Mouse (Mus musculus) MN1 (cell line): ENCODE measurements around the gene 1700007K13Rik.
A peak's percentile ranks its signal among the peaks of the same experiment; 100 is the strongest.

ENCODE experiments used
- DNase-seq: peaks from one replicate; pipeline ENCODE4 v3.0.0-alpha.2; 2016; ENCODE audit warnings: low spot score

1700007K13Rik gene

GRCm38 (mm10) chr2:28414757-28415137 is 51.4 kb downstream of the 1700007K13Rik start:
- DNase-seq = no peak

GRCm38 (mm10) chr2:28414116-28414756 is 51.9 kb downstream of the 1700007K13Rik start:
- no peak for DNase-seq

- DNase-seq = peak; percentile 68
Observed at GRCm38 (mm10) chr2:28412936-28413335, 53.2 kb downstream of the 1700007K13Rik start.
